Mouse (Mus musculus): ENCODE results near the gene D130040H23Rik. TPM values are rescaled to one million over a fixed set of nuclear protein-coding genes. Genes with fewer than 3 reads are reported as not detected.
"Not testable (repeated sequence)": the region's sequence is repeated elsewhere in the genome, so short reads cannot be mapped to it uniquely, and the experiment has no call there.

The D130040H23Rik gene
- 4.6 and 6.2 TPM in 2 replicates for polyA plus RNA-seq (2015; fragmentation: Nextera tagmentation; extraction: Ambion mirVana)

GRCm38 (mm10) chr8:69270386-69271202, at the start of gene D130040H23Rik:
TSS of gene D130040H23Rik (plus strand) at chr8:69271080.
- DNase-seq (ENCODE audit: low spot score): peak; percentile 88

GRCm38 (mm10) chr8:69242541-69242940, 28.3 kb upstream of the D130040H23Rik start:
- DNase-seq (ENCODE audit: low spot score): no peak

GRCm38 (mm10) chr8:69268525-69268924, 2.4 kb upstream of the D130040H23Rik start:
- no peak for DNase-seq (ENCODE audit: low spot score)

- no peak for DNase-seq (ENCODE audit: low spot score)
Measured at GRCm38 (mm10) chr8:69271203-69271554, 299 bp downstream of the D130040H23Rik start.

- no peak for DNase-seq (ENCODE audit: low spot score)
Measured at GRCm38 (mm10) chr8:69272435-69272834, 1.6 kb downstream of the D130040H23Rik start.

- no peak for DNase-seq (ENCODE audit: low spot score)
Measured at GRCm38 (mm10) chr8:69324771-69325170, 53.9 kb downstream of the D130040H23Rik start.

GRCm38 (mm10) chr8:69328301-69329288, 57.7 kb downstream of the D130040H23Rik start:
- peak; percentile 67 for DNase-seq (ENCODE audit: low spot score)

- not testable (repeated sequence) for DNase-seq (ENCODE audit: low spot score)
Measured at GRCm38 (mm10) chr8:69329289-69329688, 58.4 kb downstream of the D130040H23Rik start.

Other genes with a start within 250 kb of the D130040H23Rik start
- gene Zfp930, start 62.0 kb upstream of the D130040H23Rik start, polyA plus RNA-seq (2015; fragmentation: Nextera tagmentation; extraction: Ambion mirVana): 14.1 and 16.4 TPM in 2 replicates
- not detected in 2 replicates for gene Gm9495, start 182.5 kb downstream of the D130040H23Rik start, polyA plus RNA-seq (2015; fragmentation: Nextera tagmentation; extraction: Ambion mirVana)

Data from thymus, postnatal 0 days (tissue).